Mouse (Mus musculus): Measurements from ENCODE around the gene Pcp2. TPM values are rescaled to one million over a fixed set of nuclear protein-coding genes. Genes with fewer than 3 reads are reported as not detected.

The Pcp2 gene
- total RNA-seq, 1 experiment = 0.89 TPM

DNA sequence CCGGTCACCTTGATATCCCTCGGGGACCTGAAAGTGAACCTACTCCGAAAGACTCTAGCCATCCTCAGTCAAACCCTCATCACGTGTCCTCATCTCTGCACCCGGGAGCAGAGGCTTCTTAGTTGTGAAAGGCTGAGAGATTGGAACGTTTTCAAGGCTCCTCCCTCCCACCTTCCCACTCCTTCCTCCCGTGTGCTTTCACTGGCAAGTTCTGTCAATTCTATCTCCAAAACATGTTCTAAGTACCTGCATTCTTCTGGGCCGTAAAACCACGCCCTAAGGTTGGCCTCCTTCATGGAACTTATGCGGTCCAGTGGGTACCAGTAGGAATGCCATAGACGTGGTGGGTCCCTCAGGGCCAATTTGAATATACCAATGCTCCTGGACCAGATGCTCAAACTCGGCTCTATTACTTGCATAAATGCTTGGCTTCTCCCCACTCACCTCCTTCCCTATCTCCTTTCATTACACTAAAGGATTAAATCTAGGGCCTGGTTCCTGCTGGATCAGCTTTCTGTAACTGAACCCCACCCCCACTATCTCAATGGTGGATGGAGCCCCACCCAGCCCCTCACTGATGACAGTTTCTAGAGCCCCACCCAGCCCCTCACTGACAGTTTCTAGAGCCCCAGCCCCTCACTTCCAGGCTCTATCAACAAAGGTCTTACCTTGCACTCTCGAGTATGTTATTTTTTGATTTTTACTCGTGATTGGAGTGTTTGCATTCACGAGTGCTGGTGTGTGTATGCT, 49.0 kb downstream of the Pcp2 start:
- Histone ChIP-seq H3K36me3 (ENCODE audit: control insufficient read depth, insufficient read depth, low read length, poor library complexity, severe bottlenecking) (peaks cover 2% of the 10 kb centered on the region; the same call in 1 of the 2 replicates), H3K27ac (ENCODE audit: insufficient read depth, low read depth, low read length, poor library complexity, severe bottlenecking) (peak overlapping the region; percentile 35; the same call in 1 of the 2 replicates), H3K4me1 (ENCODE audit: control insufficient read depth in 2 of 2, insufficient read depth in 2 of 2, low read length in 2 of 2, poor library complexity in 1 of 2) (peaks cover 18 to 26% of the 10 kb centered on the region in 2 experiments), H3K9ac (ENCODE audit: insufficient read depth, low read depth, low read length, poor library complexity, severe bottlenecking) (no peak overlapping the region), H3K9me3 (ENCODE audit: control insufficient read depth, insufficient read depth, low read depth, low read length) (no peaks in the 10 kb centered on the region), H3K4me3 (ENCODE audit: insufficient read depth in 1 of 2, low read depth in 1 of 2, low read length in 2 of 2, poor library complexity in 1 of 2, severe bottlenecking in 1 of 2) (peak overlapping the region; percentile 14 to 24; a peak in 2 of 4 replicates)
- no peak for DNase-seq (ENCODE audit: low read depth, low spot score)
- TF ChIP-seq CHD2 (IDR thresholded peaks at IDR 0.05; ENCODE audit: low read depth, low read length) (no peak), MAFK (IDR thresholded peaks at IDR 0.05; ENCODE audit: insufficient read depth, low read depth, low read length) (0 out of 2 replicates have a peak, but pooled peaks have one; percentile 50), ZNF384 (IDR thresholded peaks at IDR 0.05; ENCODE audit: low read depth, low read length) (no peak)
- in situ Hi-C loops (cut with MboI; ENCODE audit: low sequenced_read_pairs in 2 of 2, unreplicated experiment in 2 of 2) = no loop called here

GRCm38 (mm10) chr8:3574546-3574945, 50.8 kb downstream of the Pcp2 start:
- Histone ChIP-seq H3K9me3 (ENCODE audit: control insufficient read depth, insufficient read depth, low read depth, low read length) (no peaks in the 10 kb centered on the region), H3K4me3 (ENCODE audit: insufficient read depth in 1 of 2, low read depth in 1 of 2, low read length in 2 of 2, poor library complexity in 1 of 2, severe bottlenecking in 1 of 2) (no peak overlapping the region), H3K4me1 (ENCODE audit: control insufficient read depth in 2 of 2, insufficient read depth in 2 of 2, low read length in 2 of 2, poor library complexity in 1 of 2) (peaks cover 18 to 22% of the 10 kb centered on the region in 2 experiments), H3K27ac (ENCODE audit: insufficient read depth, low read depth, low read length, poor library complexity, severe bottlenecking) (peak overlapping the region; percentile 76; the same call in 1 of the 2 replicates), H3K9ac (ENCODE audit: insufficient read depth, low read depth, low read length, poor library complexity, severe bottlenecking) (no peak overlapping the region), H3K36me3 (ENCODE audit: control insufficient read depth, insufficient read depth, low read length, poor library complexity, severe bottlenecking) (no peaks in the 10 kb centered on the region; the same call in 1 of the 2 replicates)
- in situ Hi-C loops (cut with MboI; ENCODE audit: low sequenced_read_pairs in 2 of 2, unreplicated experiment in 2 of 2) = no loop called here
- TF ChIP-seq MAFK (IDR thresholded peaks at IDR 0.05; ENCODE audit: insufficient read depth, low read depth, low read length) (no peak), ZNF384 (IDR thresholded peaks at IDR 0.05; ENCODE audit: low read depth, low read length) (peak; percentile 79; the same call in 1 of the 2 replicates)
- no peak for DNase-seq (ENCODE audit: low read depth, low spot score)

Other genes starting within 250 kb of the Pcp2 start
- 34.7 and 40.9 TPM in 2 replicates for gene Arhgef18, start 232.5 kb downstream of the Pcp2 start, total RNA-seq (2012; rRNA removed)
- 3.2 and 5.5 TPM in 2 replicates for gene Pex11g, start 157.9 kb downstream of the Pcp2 start, total RNA-seq (2012; rRNA removed)
- 0.16 TPM in 1 of 2 replicates, not detected in the other for gene Tex45, start 154.7 kb downstream of the Pcp2 start, total RNA-seq (2012; rRNA removed)
- 5.1 and 7.1 TPM in 2 replicates for gene Zfp358, start 132.4 kb downstream of the Pcp2 start, total RNA-seq (2012; rRNA removed)
- 48.6 and 79.9 TPM in 2 replicates for gene Mcoln1, start 125.1 kb downstream of the Pcp2 start, total RNA-seq (2012; rRNA removed)
- 125 and 201 TPM in 2 replicates for gene Pnpla6, start 110.2 kb downstream of the Pcp2 start, total RNA-seq (2012; rRNA removed)
- gene C330021F23Rik, start 57.6 kb downstream of the Pcp2 start, total RNA-seq (2012; rRNA removed) = 4.5 and 4.6 TPM in 2 replicates
- gene Camsap3, start 38.3 kb downstream of the Pcp2 start, total RNA-seq (2012; rRNA removed) = 22.4 and 36.8 TPM in 2 replicates
- 76.0 and 78.9 TPM in 2 replicates for gene Xab2, start 4.2 kb downstream of the Pcp2 start, total RNA-seq (2012; rRNA removed)
- 97.6 and 110 TPM in 2 replicates for gene Pet100, start 4.0 kb downstream of the Pcp2 start, total RNA-seq (2012; rRNA removed)
- 38.5 and 50.5 TPM in 2 replicates for gene Stxbp2, start 5.4 kb upstream of the Pcp2 start, total RNA-seq (2012; rRNA removed)
- 0.45 and 0.74 TPM in 2 replicates for gene Retn, start 30.2 kb upstream of the Pcp2 start, total RNA-seq (2012; rRNA removed)
- 0.22 and 0.32 TPM in 2 replicates for gene Mcemp1, start 40.2 kb upstream of the Pcp2 start, total RNA-seq (2012; rRNA removed)
- gene Fcor, start 46.8 kb upstream of the Pcp2 start, total RNA-seq (2012; rRNA removed) = 11.6 TPM in 2 replicates
- 20.4 and 29.0 TPM in 2 replicates for gene Trappc5, start 50.8 kb upstream of the Pcp2 start, total RNA-seq (2012; rRNA removed)
- gene Fcer2a, start 68.6 kb upstream of the Pcp2 start, total RNA-seq (2012; rRNA removed) = 0.16 and 0.18 TPM in 2 replicates
- not detected in 2 replicates for gene Clec4g, start 95.1 kb upstream of the Pcp2 start, total RNA-seq (2012; rRNA removed)
- gene Cd209a, start 123.4 kb upstream of the Pcp2 start, total RNA-seq (2012; rRNA removed) = not detected in 2 replicates
- gene Cd209e, start 228.8 kb upstream of the Pcp2 start, total RNA-seq (2012; rRNA removed) = 0.13 TPM in 1 of 2 replicates, not detected in the other